Mouse (Mus musculus) left cerebral cortex, postnatal 4 days (tissue): Measurements from ENCODE around the gene Manf. TPM values are rescaled to one million over a fixed set of nuclear protein-coding genes. Genes with fewer than 3 reads are reported as not detected.
A peak's percentile ranks its signal among the peaks of the same experiment; 100 is the strongest.

Experiments
- DNase-seq: peaks from one replicate; pipeline ENCODE4 v3.0.0-alpha.2; 2022
- intact Hi-C: fragments of 180-260 bp; cut with DNase I; formaldehyde crosslinking; loops from one replicate; pipeline ENCODE4 v1.15.1; 2025
- total RNA-seq, 2 experiments: library from RNA; stranded (reverse); gene quantifications; 2 replicates each; pipeline ENCODE4 v1.2.3; 2021

The Manf gene
- total RNA-seq, 2 experiments from 2014 or later: 162 to 193 TPM

DNA sequence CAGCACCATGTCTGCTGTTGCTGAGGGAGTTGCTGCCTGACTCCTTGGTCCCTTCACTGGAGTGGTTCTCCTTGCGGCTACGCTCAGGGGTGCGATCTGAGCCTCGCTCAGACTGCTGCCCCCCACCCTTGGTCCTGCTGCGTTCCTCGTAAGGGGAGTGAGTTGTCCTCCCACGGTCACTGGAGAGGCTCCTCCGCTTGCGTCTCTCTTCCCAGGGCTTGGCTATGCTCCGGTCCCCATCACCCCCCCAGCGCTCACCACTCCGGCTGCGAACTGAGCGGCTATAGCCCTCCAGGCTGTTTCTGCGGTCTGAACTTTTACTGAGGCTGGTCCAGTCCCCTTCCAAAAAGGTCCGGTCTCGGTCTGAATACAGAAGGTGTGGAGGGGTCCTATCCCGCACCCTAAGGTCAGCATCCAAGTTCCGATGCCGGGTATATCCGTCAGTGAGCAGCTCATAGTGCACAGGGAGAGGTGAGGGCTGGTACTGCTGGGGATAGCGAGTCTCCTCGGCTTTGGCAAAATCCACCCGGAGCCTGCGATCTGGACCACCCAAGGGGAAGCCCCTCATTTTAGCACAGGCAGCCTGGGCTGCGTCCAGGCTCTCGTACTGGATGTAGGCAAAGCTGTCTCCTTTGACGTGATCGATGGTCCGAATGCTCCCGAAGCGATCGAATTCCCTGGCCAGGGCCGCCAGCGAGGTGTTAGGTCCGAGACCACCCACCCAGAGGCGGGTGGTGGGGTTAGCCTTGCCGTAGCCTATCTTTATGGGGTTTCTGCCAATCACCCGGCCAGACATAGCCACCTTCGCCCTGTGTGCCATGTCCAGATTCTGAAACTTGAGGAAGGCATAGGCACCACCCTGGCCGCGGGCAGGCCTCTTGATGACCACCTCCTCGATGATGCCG, 6.5 kb downstream of the Manf start:
- intact Hi-C loops: no loop called here
- peak; percentile 20 for DNase-seq

DNA sequence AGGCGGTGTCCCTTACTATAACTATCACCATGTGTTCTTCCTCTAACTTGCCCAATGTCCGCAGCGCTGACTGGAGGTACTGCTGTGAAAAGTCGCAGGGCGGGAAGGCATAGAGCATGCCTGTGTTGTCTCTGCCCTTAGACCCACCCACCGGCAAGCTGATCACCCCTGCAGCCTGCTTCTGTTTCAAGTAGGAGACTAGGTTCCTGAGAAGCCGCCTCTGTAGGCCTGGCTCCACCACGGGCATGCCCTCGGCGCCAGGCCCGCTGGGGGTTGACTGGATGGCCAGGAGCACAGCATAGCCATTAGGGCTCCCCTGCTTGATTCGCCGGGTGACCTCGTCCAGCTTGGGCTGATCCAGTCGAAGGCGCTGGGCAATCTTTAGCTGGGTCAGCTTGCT, 7.5 kb downstream of the Manf start:
- intact Hi-C loops: no loop called here
- DNase-seq: peak; percentile 19

DNA sequence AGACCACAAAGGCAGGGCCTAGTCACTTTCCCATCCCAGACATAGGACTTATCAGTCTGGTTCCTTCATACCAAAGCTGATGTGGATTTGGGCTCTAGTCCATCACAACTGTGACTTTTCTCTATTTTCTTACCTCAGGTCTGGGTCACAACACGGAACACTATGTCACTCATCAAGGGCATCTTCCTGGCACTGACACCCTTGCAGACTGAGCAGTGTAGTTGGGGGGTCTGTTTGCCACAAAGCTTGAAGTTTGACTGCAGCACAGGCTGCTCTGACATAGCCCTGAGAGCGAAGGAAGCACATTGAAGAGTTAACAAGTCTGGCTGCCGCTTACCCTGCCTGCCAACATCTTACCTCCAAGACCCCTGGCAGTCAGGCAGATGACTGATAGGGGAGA, 8.7 kb downstream of the Manf start:
- intact Hi-C loops: no loop called here
- DNase-seq: no peak

DNA sequence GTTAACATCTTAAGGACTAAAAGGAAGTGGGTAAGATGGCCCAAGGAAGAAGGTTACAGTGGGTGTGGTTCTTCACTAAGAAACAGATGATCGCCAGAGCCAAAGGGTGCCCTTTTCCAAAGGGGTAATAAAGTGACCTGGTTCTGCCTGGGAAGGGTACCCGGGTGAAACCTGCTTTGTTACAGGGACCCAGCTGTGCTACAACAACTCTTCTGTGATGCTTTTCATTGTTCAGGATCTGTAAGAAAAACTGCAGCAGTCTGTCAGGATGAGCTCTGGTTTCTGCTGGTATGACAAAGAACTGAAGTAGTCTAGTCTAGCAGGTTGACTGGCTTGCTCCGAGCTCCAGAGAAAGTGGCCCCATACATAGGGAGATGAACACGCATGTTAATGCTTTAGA, 9.6 kb downstream of the Manf start:
- intact Hi-C loops: no loop called here
- no peak for DNase-seq

DNA sequence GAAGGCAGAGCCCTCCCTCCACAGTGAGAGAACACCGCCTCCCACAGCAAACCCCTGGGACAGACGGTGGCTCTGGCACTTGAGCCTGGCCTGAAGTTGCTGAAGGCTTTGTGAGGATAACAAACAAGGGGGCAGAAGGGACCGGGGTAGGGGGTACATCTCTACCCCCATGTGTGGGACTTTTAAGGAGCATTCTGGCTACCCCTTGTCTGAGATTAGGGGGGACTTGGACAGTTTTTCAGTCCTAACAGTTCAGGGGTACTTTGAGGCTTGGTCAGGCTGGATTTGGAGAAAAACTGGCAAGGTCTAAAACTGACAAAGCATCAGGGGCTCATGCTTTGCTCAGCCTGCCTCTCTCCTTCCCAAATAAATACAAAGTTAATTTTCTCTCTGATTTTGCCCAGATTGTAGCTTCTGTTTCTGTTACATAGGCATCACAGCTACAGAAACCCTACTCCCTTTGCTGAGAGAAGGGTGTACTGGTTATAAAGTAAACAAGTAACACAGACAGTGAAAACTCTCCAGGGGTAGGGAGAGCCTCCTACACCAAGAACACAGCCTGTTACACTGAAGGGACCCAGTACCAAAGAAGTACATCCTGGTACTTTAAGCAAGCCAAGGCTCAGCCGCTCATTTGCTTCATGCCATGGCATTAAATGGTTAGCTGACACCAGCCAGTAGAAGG, 10.6 kb downstream of the Manf start:
- no peak for DNase-seq
- intact Hi-C loops: no loop called here

DNA sequence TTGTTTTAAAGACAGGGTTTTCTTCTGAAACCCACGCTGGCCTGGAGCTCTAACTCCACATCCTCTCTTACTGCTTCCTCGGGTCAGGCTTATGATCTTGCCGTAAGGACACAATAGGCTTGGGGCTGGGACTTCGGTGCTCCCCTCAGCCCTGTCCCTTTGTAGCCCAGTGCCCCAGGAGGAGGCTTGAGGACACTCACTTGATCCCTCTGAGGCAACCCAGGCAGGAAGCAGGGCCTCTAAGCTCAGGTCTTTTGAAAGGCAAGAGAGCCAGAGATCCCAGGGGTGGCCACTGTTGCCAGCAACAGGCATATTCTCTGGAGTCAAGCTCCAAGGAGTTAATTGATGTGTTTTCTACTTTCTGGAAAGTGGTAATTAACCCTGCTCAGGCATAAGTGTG, 12.3 kb downstream of the Manf start:
- intact Hi-C loops: no loop called here

DNA sequence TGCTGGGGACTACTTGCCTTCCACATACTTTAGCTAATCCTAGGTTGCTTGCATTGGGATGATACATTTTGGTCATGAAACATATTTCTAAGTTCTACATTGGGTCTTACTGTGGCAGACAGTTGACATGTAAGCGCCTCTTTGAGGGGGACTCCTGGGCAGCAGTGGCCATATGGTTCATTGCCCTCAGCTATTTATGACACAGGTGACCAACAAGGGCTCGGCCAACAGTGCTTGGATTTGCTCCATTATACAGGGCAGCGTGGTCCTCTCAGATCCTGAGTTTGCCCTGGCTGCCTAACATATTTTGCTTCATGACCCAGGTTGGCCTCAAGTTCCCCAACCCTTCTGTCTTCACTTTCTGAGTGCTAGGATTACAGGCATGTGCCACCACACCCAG, 15.1 kb downstream of the Manf start:
- DNase-seq: no peak
- intact Hi-C loops: no loop called here

More for the DNA sequence above, 12.3 kb downstream of the Manf start:
- DNase-seq: no peak

DNA sequence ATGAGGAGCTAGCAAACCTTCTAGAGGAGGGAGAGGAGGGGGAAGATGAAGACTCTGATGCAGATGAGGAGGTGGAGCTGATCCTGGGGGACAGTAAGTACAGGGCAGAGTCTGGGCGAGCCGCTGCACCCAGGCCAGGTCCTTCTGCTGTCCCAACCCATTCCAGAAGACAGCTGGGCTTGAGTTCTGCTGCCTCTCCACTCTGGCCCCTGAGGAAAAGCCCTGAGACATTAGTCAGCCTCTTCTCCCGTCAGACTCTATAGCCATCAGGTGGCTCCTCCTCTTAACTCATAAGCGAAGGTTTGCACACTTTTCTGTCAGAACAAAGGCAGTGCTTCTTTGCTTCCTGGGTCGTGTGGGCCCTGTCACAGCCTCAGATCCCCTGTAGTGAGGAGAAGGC, 17.6 kb downstream of the Manf start:
- no peak for DNase-seq
- intact Hi-C loops: no loop called here

DNA sequence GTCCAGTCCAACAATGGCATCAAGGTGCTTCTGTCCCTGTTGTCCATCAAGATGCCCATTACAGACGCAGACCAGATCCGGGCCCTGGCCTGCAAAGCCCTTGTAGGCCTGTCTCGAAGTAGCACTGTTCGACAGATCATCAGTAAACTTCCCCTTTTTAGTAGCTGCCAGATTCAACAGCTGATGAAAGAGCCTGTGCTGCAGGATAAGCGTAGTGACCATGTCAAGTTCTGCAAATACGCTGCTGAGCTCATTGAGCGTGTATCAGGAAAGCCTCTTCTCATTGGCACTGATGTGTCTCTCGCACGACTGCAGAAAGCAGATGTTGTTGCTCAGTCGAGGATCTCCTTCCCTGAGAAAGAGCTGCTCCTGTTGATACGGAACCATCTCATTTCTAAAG, 33.7 kb downstream of the Manf start:
- no peak for DNase-seq
- intact Hi-C loops: no loop called here

DNA sequence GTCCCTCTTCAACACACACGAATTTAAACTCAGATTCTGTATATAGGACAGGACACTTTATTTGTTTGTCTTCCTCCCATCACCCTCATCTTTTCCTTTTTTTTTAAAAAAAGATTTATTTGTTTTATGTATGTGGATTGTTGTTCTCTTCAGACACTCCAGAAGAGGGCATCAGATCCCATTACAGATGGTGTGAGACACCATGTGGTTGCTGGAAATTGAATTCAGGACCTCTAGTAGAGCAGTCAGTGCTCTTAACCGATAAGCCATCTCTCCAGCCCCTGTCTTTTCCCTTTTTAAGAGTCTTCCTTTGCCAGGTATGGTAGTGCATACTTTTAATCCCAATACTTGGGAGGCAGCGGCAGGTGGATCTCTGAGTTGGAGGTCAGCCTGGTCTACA, 35.1 kb downstream of the Manf start:
- intact Hi-C loops: no loop called here
- no peak for DNase-seq

DNA sequence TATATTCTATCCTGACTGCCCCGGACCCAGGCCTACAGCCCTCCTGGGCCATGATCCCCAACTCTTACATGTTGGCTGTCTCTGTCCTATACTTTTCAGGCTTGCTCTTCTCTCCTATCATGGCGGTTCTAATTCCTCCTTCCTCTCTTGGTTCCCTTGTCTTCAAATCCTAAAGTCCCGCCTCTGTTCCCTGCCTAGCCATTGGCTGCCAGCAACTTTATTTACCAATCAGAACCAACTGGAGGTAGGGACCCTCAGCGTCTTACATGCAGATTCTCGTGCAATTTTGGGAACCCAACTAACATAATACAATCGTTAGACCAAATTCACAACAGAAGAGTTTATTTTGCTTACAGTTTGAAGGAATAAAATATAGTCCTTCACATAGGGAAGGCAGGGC, 49.0 kb downstream of the Manf start:
- intact Hi-C loops: no loop called here
- no peak for DNase-seq

DNA sequence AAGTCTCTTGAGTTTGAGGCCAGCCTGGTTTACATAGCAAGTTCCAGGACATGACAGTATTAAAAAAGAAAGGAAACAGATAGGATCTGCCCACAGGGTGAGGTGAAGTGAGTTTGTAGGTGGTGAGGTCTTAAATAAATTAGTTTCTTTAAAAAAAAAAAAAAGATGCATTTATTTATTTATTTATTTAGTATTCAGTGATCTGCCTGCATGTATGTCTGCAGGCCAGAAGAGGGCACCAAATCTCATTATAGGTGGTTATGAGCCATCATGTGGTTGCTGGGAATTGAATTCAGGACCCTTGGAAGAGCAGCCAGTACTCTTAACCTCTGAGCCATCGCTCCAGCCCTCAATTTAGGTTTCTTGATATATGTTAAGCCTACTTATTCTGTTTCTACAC, 51.2 kb downstream of the Manf start:
- DNase-seq: no peak
- intact Hi-C loops: no loop called here

DNA sequence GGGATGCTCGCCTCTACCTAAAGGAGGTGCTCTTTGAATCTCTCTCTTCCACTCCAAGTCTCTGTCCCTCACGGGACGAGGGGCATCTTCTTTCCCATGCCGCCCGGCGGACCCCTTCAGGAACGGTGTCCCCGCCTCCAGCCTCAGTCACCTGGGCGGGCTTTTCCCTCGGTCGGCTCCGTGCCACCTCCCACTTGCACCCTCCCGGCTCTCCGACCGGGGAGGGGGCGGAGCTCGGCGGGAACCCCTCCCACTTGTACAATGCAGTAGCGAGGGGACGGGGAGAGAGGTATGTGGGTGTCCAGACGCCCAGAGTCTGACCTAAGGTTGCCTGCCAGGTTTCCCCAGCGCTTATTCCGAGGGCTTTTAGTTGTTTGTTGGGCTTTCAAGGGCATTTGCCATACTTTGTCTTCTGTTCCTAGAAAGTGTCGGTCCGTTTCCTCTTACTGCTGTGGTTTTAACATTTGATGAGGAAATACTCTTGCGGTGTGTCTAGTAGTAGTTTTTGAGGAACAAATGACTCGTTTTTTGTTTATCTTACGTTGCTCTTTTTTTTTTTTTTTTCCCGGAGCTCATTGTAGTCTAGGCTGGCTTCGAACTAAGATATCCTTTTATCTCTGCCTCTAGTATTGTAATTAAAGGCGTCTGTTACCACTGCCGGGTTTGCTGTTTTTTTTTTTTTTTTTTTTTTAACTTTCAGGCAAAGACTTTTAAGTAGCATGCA, 69.2 kb downstream of the Manf start:
- intact Hi-C loops: no loop called here

DNA sequence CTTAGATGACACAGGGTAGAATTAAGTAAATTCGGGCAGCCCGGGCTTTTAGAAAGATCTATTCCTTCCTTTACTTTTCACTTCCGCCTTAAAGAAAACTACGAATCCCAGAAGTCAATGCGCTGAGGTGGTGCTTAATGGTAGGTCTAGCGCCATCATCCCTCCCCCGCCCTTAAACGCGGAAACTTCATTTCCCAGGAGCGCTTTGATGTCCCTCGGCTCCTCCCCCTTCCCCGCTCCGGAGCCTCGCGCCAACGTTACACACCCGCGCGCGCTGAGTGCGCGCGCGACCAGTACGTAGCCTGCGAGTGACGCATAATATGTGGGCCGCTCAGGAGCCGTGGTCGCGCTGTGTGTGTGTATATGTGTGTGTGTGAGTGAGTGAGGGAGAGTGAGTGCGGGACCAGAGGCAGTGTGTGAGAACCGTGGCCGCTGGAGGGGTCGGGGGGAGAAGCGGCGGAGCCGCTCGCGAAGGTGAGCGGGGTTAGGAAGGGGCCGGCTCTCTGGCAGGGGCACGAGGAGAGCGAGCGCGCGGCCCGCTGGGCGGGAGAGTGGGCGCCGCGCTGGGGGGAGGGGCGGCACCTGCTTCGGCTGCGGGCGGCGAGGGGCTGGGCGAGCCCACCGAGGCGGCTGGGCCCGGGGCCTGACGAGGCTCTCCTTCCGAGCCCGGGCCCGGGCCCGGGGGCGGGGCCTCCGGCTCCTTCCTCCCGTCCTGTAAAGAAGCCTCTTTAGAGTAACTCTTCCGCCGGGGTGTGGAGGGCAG, 70.0 kb downstream of the Manf start, which contains the start of gene Dcaf1:
Gene Dcaf1, plus strand, starts transcription at position 257 of the 763 bp plus-strand sequence.
- intact Hi-C loops: no loop called here
- peak; percentile 97 for DNase-seq

More for the DNA sequence above, 69.2 kb downstream of the Manf start:
- peak; percentile 86 for DNase-seq

DNA sequence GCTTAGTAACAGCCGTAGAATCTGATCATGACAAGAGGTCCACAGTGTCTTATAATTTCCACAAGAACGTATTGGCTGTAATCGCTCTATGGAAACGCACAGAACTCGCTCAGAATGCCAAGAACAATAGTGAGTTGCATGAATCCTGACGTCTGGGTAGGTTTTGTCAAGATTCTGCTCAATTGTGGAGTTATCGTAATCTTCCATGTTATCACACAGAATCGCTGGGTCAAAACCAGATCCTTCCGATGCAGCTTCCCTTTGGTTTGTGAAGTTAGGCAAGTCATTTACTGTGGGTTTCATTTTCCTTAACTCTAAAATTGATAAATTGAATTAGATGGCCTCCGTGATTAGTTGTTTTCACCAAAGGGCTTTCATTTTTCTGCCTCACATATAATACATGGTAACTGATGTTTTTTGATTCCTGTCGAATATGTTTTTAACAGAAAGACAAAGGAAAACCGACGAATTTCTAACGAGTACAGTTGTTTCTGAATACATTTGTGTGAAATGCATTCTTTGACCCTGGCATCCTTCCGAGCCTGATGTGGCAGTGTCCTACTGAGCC, 70.6 kb downstream of the Manf start:
- intact Hi-C loops: no loop called here
- no peak for DNase-seq

DNA sequence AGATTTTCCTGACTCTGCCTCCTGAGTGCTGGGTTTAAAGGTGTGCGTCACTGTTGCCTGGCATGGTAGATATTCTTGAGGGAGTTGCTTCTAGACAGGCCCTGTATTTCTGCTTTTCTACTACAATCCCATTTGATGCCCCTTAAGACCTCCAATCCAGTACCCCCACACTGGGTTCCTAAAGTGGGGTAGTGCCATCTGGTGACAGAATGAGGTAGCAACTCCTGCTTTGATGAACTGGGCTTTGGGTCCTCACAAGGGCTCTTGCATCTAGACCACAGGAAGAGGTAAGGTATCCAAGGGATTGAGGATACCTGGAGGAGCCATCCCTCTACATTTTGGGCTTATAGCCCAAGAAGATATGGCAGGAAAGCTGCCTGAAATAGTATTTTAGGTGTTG, 72.6 kb downstream of the Manf start:
- intact Hi-C loops: loop anchor here (10.0 kb wide), 1 partner anchor 144 kb away; no protein-coding TSS in a partner anchor

DNA sequence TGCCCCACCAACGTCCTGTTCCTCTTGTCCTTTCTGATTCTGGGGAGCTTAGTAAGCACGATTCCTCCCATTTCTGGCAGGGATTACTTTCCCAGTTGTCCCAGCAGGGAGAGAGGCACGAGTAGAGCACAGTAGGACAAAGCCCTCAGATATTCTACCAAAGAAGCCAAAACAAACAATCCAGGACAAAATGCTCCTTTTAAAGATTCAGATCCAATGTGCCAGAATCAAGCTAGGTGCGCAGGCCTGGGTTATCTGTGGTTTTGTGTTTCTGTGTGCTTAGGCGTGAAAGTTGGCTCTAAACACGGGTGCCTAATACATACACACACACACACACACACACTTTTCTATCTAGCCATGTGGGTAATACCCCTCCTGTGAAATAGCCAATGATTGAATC, 73.6 kb downstream of the Manf start:
- DNase-seq: no peak
- intact Hi-C loops: loop anchor here (10.0 kb wide), 1 partner anchor 143 kb away; no protein-coding TSS in a partner anchor

More for the DNA sequence above, 72.6 kb downstream of the Manf start:
- DNase-seq: peak; percentile 37

DNA sequence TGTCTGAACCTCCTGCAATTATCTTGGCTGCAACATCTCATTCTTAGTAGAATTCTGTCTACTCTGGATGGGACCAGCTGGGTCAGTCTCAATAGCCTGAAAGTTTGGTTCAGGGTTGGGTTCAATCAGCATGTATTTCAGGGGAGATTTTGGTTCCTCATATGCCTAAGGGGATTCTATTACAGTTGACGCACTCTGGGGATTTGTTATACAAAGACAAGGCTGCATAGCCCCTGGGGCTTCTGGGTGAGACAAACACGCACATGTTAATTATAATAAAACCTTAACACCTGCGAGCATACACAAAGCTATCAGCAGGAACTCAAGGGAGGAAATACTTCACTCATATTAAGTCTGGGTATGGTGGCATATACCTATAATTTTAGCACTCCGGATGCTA, 85.3 kb downstream of the Manf start:
- DNase-seq: no peak
- intact Hi-C loops: loop anchor here (10.0 kb wide), 1 partner anchor 52 kb away; no protein-coding TSS in a partner anchor

DNA sequence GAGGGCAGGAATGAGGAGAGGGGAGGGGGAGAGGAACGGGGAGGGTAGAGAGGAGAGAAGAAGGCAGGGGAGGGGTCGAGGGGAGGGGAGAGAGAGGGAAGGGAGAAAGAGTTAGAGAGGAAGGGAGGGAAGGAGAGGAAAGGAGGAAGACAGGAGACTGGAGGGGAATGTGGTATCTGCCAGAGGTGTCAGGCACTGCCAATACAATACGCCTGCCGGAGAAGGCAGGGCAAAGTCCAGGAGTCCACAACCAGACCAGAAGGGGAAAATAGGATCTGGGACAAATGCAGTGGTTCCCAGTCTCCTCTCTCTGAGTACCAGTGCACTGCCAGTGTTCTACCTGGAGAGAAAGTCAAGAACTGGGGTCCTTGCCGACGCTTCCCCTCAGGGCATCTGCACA, 100.9 kb downstream of the Manf start:
- intact Hi-C loops: no loop called here
- DNase-seq: no peak

DNA sequence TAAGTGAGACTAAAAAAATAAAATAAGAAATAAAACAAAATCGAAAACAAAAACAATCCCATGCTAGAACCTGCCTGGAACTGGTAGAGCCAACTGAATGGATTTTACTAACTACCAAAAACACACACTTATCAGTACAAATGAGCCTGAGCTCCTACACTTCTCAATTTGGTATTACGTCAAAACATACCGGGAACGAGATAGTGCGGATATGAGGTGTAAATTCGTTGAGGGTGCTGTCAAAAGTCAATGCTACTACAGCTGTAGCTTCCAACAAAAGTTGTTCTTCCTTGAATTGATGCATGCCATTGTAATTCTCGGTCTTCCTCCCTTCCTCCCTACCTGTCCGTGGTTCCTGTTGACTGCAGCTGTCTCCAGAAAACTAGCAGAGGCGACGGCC, 102.4 kb downstream of the Manf start:
- intact Hi-C loops: no loop called here
- no peak for DNase-seq
